29 mouse cellular contexts compared by ENCODE assay signal in genomic region chr5:151018450-151018849, GRCm38 (mm10).
A peak's percentile ranks its signal among the peaks of the same experiment; 100 is the strongest.
DNase-seq lines count a peak whose midpoint lies in the region; ATAC-seq lines count a peak whose summit lies in the region.
"Had no signal": no experiment of that assay in that cellular context is flagged by ENCODE, and none has a peak within 500 bp of the region (broad histone marks: within the 10 kb centered on the region; RNA-seq: fewer than 3 reads in every experiment).

No protein-coding gene starts in this region.

- no peaks in the 10 kb centered on the region for H3K27me3 ChIP-seq in intestine, embryonic 15.5 days (replicated peaks)
- no peaks in the 10 kb centered on the region for H3K27me3 ChIP-seq in limb, embryonic 10.5 days (ENCODE audit: low read depth, poor library complexity, severe bottlenecking)
- H3K27me3 ChIP-seq in stomach, embryonic 15.5 days (replicated peaks), result no peaks in the 10 kb centered on the region
- H3K27me3 ChIP-seq: embryonic facial prominence, embryonic 12.5 days; heart, embryonic 15.5 days; liver, embryonic 12.5 days; midbrain, embryonic 12.5 days; neural tube, embryonic 15.5 days; Patski had no signal

- H3K27ac ChIP-seq in intestine, embryonic 15.5 days, result no peak overlapping the region
- H3K27ac ChIP-seq in limb, embryonic 10.5 days, result peak overlapping the region; percentile 70; the same call in 1 of the 2 replicates
- 0 out of 2 replicates have a peak overlapping the region, but pooled peaks have one; percentile 12 for H3K27ac ChIP-seq in stomach, embryonic 15.5 days
- H3K27ac ChIP-seq: embryonic facial prominence, embryonic 12.5 days; heart, embryonic 15.5 days; hindbrain, embryonic 14.5 days; liver, embryonic 12.5 days; midbrain, embryonic 12.5 days; neural tube, embryonic 15.5 days had no signal

- no peak overlapping the region for H3K9ac ChIP-seq in intestine, embryonic 15.5 days
- H3K9ac ChIP-seq in stomach, embryonic 15.5 days, result no peak overlapping the region
- H3K9ac ChIP-seq: embryonic facial prominence, embryonic 12.5 days; heart, embryonic 15.5 days; hindbrain, embryonic 14.5 days; liver, embryonic 12.5 days; midbrain, embryonic 12.5 days; neural tube, embryonic 15.5 days had no signal

- 0 out of 2 replicates have a peak, but pooled peaks cover 9% of the 10 kb centered on the region for H3K4me1 ChIP-seq in intestine, embryonic 15.5 days (replicated peaks)
- H3K4me1 ChIP-seq in limb, embryonic 10.5 days, result peaks cover 44% of the 10 kb centered on the region
- 0 out of 2 replicates have a peak, but pooled peaks cover 10% of the 10 kb centered on the region for H3K4me1 ChIP-seq in stomach, embryonic 15.5 days
- H3K4me1 ChIP-seq: liver, embryonic 12.5 days had no signal

- 71% methylated on average over 5 of the region's 5 CpGs for WGBS in intestine, embryonic 15.5 days
- WGBS in limb, embryonic 10.5 days, result 86% methylated on average over 5 of the region's 5 CpGs
- 66% methylated on average over 5 of the region's 5 CpGs for WGBS in stomach, embryonic 15.5 days

- no peaks in the 10 kb centered on the region for H3K36me3 ChIP-seq in intestine, embryonic 15.5 days
- no peaks in the 10 kb centered on the region for H3K36me3 ChIP-seq in limb, embryonic 10.5 days
- no peaks in the 10 kb centered on the region for H3K36me3 ChIP-seq in stomach, embryonic 15.5 days
- H3K36me3 ChIP-seq: embryonic facial prominence, embryonic 12.5 days; G1E; heart, embryonic 15.5 days; liver, embryonic 12.5 days; midbrain, embryonic 12.5 days; neural tube, embryonic 15.5 days had no signal

- no peaks in the 10 kb centered on the region for H3K9me3 ChIP-seq in intestine, embryonic 15.5 days
- no peaks in the 10 kb centered on the region; the same call in 1 of the 2 replicates for H3K9me3 ChIP-seq in limb, embryonic 10.5 days (replicated peaks)
- H3K9me3 ChIP-seq in stomach, embryonic 15.5 days, result no peaks in the 10 kb centered on the region
- H3K9me3 ChIP-seq: embryonic facial prominence, embryonic 12.5 days; heart, embryonic 15.5 days; midbrain, embryonic 12.5 days; neural tube, embryonic 15.5 days had no signal

- H3K4me2 ChIP-seq in intestine, embryonic 15.5 days (replicated peaks), result no peak overlapping the region
- H3K4me2 ChIP-seq in stomach, embryonic 15.5 days, result no peak overlapping the region
- H3K4me2 ChIP-seq: embryonic facial prominence, embryonic 12.5 days; heart, embryonic 15.5 days; hindbrain, embryonic 14.5 days; liver, embryonic 12.5 days; midbrain, embryonic 12.5 days; neural tube, embryonic 15.5 days had no signal

- DNase-seq in kidney, adult 9 months, result peak; percentile 62
- DNase-seq in kidney, postnatal 10 days, result no peak
- no peak for DNase-seq in limb, embryonic 10.5 days (ENCODE audit: low spot score)
- no peak for DNase-seq in layer of hippocampus, adult 18-20 months (ENCODE audit: low spot score in 2 of 2)
- DNase-seq: adrenal gland, postnatal 36 days; B cell, adult 2 months; cerebellum, adult 11 months; cerebellum, postnatal 10 days; gastrocnemius, postnatal 10 days; heart, adult 18-20 months; heart, postnatal 36 days; lung, adult 18-20 months; lung, postnatal 10 days; right cerebral cortex, adult 18-20 months; right cerebral cortex, postnatal 4 days; thymus, postnatal 25 days had no signal

- H3K4me3 ChIP-seq in intestine, embryonic 15.5 days (replicated peaks), result no peak overlapping the region
- no peak overlapping the region for H3K4me3 ChIP-seq in limb, embryonic 10.5 days
- H3K4me3 ChIP-seq in stomach, embryonic 15.5 days (replicated peaks), result no peak overlapping the region
- H3K4me3 ChIP-seq: embryonic facial prominence, embryonic 12.5 days; heart, embryonic 15.5 days; liver, embryonic 12.5 days; midbrain, embryonic 12.5 days; neural tube, embryonic 15.5 days had no signal

- ATAC-seq in intestine, embryonic 15.5 days, result peak; percentile 50
- no peak for ATAC-seq in stomach, embryonic 15.5 days (ENCODE audit: insufficient read depth, low FRiP score, low read depth)
- ATAC-seq in granulocyte monocyte progenitor cell, adult 5-6 weeks (replicated peaks; ENCODE audit: poor library complexity, severe bottlenecking), result no peak
- ATAC-seq: forebrain, embryonic 14.5 days; inflammation-experienced regulatory T-cells, adult 6 months; liver, embryonic 12.5 days; Patski had no signal
